Mouse (Mus musculus) midbrain, embryonic 16.5 days (tissue): ENCODE measurements at regions not wholly inside any gene's neighbourhood (a gene's known extent, or its start where the extent isn't known, plus 50 kb on each side); places are given as distances from the start of the nearest gene placed in this dataset.

ENCODE experiments used
- ATAC-seq: fragments of 200-750 bp; cut with Nextera tagmentation; 2 replicates; pipeline ENCODE4 v1.8.0; 2017; ENCODE audit warnings: moderate TSS enrichment
- H3K27ac ChIP-seq: fragments of 300-500 bp; sonication (generic); 2 replicates; pipeline ENCODE4 v1.5.1; 2014; ENCODE audit warnings: mild to moderate bottlenecking, low read length, mixed read lengths
- H3K27me3 ChIP-seq: fragments of 300-500 bp; sonication (generic); 2 replicates; pipeline ENCODE4 v1.6.1; 2014; ENCODE audit warnings: low read depth, low read length, mixed read lengths; ENCODE audit not compliant: control insufficient read depth, insufficient read depth
- H3K36me3 ChIP-seq: fragments of 300-500 bp; sonication (generic); 2 replicates; pipeline ENCODE4 v1.6.1; 2014; ENCODE audit warnings: mild to moderate bottlenecking, low read length, moderate library complexity, mixed read lengths; ENCODE audit not compliant: control insufficient read depth, insufficient read depth
- H3K4me1 ChIP-seq: fragments of 300-500 bp; sonication (generic); 2 replicates; pipeline ENCODE4 v1.6.1; 2014; ENCODE audit warnings: mild to moderate bottlenecking, low read length, mixed read lengths; ENCODE audit not compliant: control insufficient read depth, insufficient read depth
- H3K4me2 ChIP-seq: fragments of 300-500 bp; sonication (generic); 2 replicates; pipeline ENCODE4 v1.6.1; 2014; ENCODE audit warnings: mild to moderate bottlenecking, low read length, mixed read lengths
- H3K4me3 ChIP-seq: fragments of 300-500 bp; sonication (generic); 2 replicates; pipeline ENCODE4 v1.5.1; 2014; ENCODE audit warnings: low read depth, mild to moderate bottlenecking, low read length, moderate library complexity, mixed read lengths
- H3K9ac ChIP-seq: fragments of 300-500 bp; sonication (generic); 2 replicates; pipeline ENCODE4 v1.6.1; 2014; ENCODE audit warnings: low read depth, low read length, mixed read lengths
- H3K9me3 ChIP-seq: fragments of 300-500 bp; sonication (generic); replicated peaks from 2 replicates; pipeline ENCODE4 v1.6.1; 2014; ENCODE audit warnings: mild to moderate bottlenecking, low read length, mixed read lengths; ENCODE audit not compliant: control insufficient read depth, poor library complexity, severe bottlenecking
- WGBS: fragments of 180-500 bp; shearing (Covaris S2); extraction: QIAGEN DNeasy Blood & Tissue Kit; methylation state at CpG from one replicate; pipeline ENCODE4 v1.1.7; 2014; 5-methylcytosine and 5-hydroxymethylcytosine counted together

DNA sequence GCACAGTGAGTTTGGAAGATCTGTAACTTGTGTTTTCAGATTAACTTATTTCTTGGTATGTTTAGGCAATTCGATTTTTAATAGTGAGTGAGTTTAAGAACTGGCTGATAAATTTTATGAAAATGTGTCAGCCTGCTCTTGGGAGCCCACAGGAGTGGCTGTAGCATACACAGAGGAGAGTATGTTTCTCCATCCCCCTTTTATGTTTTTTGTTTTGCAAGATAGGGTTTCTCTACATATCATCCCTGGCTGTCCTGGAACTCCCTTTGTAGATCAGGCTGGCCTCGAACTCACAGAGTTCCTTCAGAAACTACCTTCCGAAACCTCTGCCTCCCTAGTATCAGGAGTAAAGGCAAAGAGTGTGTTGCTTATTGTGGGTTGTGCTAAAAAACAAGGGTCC, 124.2 kb upstream of the Cpm start:
- ATAC-seq, result no peak
- no peak overlapping the region for H3K9ac ChIP-seq
- no peak overlapping the region for H3K4me3 ChIP-seq
- no peaks in the 10 kb centered on the region for H3K27me3 ChIP-seq
- no peaks in the 10 kb centered on the region for H3K4me1 ChIP-seq
- WGBS, result 90% methylated on average over 3 of the region's 3 CpGs
- H3K36me3 ChIP-seq, result no peaks in the 10 kb centered on the region
- no peaks in the 10 kb centered on the region for H3K9me3 ChIP-seq
- no peak overlapping the region for H3K4me2 ChIP-seq
- H3K27ac ChIP-seq, result no peak overlapping the region

DNA sequence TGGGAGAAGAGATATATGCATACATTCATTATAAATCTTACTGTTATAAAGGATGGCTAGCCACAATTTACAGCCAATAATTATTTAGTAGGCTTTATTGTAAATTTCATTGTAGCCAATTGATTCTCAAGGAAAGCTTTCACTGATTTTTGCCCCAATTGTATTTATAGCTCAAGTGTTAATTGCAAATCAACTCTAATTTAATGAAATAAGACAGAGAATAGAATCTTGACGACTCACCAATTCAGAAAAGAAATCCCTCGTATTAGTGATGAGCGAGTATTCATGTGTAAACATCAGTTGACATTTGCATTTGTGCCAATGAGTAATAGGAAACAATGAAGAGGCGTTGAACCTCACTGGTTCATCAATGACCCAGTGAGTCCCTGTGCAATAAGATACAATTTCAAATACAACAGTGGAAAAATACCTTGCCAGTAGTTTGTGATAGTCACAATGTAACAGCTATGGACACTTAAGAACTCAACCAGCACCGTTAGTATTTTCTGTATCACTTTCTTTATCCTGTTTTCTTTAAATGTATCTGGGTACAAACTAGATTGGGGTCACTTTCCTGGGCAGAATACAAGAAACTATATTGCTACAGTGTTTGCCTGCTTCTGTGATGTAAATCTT, 124.6 kb upstream of the Cpsf6 start:
- no peaks in the 10 kb centered on the region for H3K36me3 ChIP-seq
- no peak overlapping the region for H3K9ac ChIP-seq
- no peak for ATAC-seq
- H3K4me1 ChIP-seq, result no peaks in the 10 kb centered on the region
- no peaks in the 10 kb centered on the region for H3K9me3 ChIP-seq
- no peak overlapping the region for H3K4me2 ChIP-seq
- WGBS, result 73% methylated on average over 5 of the region's 5 CpGs
- H3K27ac ChIP-seq, result no peak overlapping the region
- no peaks in the 10 kb centered on the region for H3K27me3 ChIP-seq
- no peak overlapping the region for H3K4me3 ChIP-seq

DNA sequence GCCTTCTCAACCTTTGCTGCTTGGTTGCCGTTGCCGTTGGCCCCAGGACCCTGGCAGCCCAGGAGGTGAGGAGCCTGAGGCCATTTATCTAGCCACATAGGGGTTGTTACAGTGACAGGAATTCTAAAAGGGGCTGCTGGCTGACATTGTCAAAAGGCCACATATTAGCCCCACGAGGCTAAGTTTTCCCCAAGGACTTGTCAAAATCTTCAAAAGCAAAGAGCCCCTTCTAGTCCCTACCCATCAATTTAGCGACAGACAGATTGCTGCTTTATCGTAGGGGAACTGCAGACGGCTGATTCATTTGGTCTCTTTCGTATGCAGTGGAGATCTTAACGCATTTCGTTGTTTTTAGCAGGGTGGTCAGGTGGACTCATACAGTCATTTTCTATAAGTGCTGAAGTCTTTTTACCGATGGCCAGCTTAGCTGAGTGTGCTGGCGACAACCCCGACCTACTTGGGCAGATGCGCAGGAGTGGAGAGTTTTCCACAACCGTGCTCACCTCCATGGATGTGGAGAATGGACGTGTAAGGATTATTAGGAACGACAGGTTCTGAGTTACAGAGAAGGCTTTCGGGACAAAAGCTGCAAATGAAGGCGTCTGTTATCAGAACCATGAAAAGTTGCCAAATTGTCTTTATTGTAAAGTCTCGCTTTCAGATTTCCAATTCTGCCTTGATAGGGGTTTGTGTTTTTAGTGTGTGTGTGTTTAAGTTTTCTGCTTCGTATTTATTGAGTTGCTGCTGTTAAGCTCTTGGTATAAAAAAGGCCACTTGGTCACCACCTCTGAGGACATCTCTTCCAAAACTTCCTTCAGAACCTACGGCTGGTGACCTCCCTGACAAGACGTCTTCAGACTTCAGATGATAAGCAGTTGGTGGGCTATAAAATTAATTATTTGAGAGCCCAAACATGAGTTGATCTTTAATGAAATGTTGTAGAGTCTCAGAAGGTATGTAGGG, 123.7 kb upstream of the Cpsf6 start:
- Histone ChIP-seq H3K27ac (no peak overlapping the region), H3K9me3 (no peaks in the 10 kb centered on the region), H3K36me3 (no peaks in the 10 kb centered on the region), H3K27me3 (no peaks in the 10 kb centered on the region), H3K4me2 (no peak overlapping the region), H3K9ac (no peak overlapping the region; the same call in 1 of the 2 replicates), H3K4me3 (no peak overlapping the region), H3K4me1 (no peaks in the 10 kb centered on the region)
- 79% methylated on average over 22 of the region's 22 CpGs for WGBS
- no peak for ATAC-seq

DNA sequence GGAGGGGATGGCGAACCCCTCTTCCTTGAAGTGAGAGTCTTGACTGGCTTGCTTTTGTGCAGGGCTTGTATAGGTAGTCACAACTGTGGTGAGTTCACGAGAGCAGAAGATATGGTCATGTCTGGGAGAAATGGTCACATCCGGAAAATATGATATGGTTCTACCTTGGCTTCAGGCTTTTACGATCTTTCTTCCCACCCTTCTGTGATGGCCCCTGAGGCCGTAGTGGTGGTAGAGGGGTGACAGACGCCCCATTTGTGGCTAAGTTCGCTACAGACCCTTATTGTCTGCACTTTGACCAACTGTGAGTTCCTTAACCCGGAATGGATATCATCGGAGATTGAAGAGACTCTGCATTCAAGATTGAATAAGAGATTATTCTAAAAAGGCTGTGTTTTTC, 122.9 kb upstream of the Cpsf6 start:
- no peaks in the 10 kb centered on the region for H3K4me1 ChIP-seq
- no peaks in the 10 kb centered on the region for H3K36me3 ChIP-seq
- no peak overlapping the region for H3K27ac ChIP-seq
- H3K4me3 ChIP-seq, result no peak overlapping the region
- WGBS, result 88% methylated on average over 9 of the region's 9 CpGs
- H3K9me3 ChIP-seq, result no peaks in the 10 kb centered on the region
- no peak overlapping the region for H3K4me2 ChIP-seq
- ATAC-seq, result no peak
- H3K27me3 ChIP-seq, result no peaks in the 10 kb centered on the region
- H3K9ac ChIP-seq, result no peak overlapping the region

DNA sequence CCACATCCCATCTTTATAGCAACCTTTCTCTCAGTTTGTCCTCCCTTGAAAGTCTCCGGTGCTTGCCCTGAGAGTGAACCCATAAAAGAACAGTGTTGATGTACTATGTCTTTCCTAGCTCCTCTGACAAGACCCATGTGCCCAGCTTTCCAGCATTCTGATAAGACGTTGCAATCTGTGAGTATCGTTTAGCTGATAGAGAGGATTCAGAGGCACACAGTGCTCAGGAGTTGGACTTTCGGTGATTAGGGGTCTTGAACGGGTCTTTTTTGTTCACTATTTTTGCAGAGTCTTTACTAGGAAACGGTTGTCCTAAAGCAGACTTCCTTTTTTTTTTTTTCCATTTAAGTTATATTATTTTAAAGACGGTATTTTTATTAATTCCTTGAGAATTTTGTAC, 122.3 kb upstream of the Cpsf6 start:
- no peaks in the 10 kb centered on the region for H3K27me3 ChIP-seq
- H3K4me2 ChIP-seq, result no peak overlapping the region
- H3K4me1 ChIP-seq, result no peaks in the 10 kb centered on the region
- H3K36me3 ChIP-seq, result no peaks in the 10 kb centered on the region
- H3K4me3 ChIP-seq, result no peak overlapping the region
- H3K27ac ChIP-seq, result no peak overlapping the region
- no peak overlapping the region for H3K9ac ChIP-seq
- no peaks in the 10 kb centered on the region for H3K9me3 ChIP-seq
- ATAC-seq, result no peak
- WGBS, result 92% methylated on average over 7 of the region's 7 CpGs

DNA sequence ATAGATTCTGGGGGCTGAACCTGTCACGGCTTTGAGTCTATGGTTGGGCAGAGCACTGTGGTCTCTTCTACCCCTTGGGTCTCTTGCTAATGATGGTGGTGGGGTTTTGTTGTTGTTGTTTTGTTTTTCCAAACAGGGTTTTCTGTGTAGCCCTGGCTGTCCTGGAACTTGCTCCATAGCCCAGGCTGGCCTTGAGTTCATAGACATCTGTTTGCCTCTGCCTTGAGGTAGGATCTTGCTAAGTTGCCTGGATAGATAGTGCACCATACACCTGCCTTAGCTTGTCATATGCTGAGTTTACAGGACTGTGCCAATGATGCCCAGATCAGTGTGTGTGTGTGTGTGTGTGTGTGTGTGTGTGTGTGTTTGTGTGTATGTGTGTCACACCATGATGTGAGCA, 121.6 kb upstream of the Cpsf6 start:
- no peaks in the 10 kb centered on the region for H3K36me3 ChIP-seq
- no peak for ATAC-seq
- no peak overlapping the region for H3K9ac ChIP-seq
- no peak overlapping the region for H3K4me3 ChIP-seq
- 94% methylated on average over 1 of the region's 1 CpGs for WGBS
- no peaks in the 10 kb centered on the region for H3K4me1 ChIP-seq
- no peak overlapping the region for H3K4me2 ChIP-seq
- H3K9me3 ChIP-seq, result no peaks in the 10 kb centered on the region
- H3K27me3 ChIP-seq, result no peaks in the 10 kb centered on the region
- no peak overlapping the region for H3K27ac ChIP-seq

DNA sequence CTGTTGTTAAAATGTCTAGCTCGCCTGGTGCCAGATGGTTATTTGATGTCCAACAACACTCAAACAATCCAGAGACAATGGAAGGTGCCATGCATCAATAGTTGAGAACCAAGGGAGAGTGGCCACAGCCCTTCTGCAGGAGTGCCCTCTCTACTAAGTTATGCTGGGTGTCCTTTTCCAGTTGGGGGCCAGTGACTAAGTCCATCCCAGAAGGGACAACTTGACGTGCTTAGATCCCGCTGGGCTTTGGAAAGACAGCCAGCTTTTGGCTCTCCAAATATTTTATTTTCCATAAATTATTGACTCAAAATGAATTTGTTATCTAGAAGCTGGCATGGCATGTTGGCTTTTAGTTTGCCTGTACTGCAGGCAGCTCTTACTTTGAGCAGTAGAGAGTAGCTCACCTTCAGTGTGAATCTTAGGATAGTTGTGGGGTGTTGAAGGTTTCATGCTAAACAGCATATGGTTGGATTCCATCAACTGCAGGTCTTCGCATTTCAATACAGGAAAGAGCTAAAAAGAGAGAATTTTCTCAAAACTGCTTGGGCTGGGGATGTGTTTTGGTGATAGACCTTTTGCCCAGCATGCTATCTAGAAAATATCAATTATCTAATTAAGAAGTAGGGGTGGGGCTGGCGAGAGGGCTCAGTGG, 120.8 kb upstream of the Cpsf6 start:
- WGBS, result 80% methylated on average over 5 of the region's 5 CpGs

DNA sequence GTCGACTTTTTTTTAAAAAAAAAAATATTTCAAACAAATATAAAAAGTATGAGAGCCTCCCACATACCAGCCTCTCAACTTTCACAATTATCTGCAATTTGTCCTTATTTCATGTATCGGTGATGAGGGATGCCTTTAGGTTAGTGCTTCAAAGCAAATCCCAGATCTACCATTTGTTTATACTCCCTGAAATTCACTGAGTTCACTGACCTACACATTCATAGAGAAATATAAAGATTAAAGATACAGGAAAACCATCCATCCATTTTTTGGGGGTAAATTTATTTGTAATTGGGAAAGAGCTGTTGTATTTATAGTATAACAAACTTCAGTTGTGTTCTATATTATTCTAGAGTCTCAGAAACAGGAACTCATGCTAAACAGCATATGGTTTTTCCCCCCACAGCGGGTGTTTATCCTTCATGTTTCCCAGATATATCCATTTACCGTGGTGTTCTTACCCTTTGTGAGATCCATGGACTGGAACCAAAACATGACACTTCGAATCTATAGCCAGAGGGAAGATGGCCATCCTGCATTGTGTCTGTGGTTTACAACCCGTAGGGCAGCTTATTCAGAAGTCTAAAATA, 120.1 kb upstream of the Cpsf6 start:
- Histone ChIP-seq H3K36me3 (no peaks in the 10 kb centered on the region), H3K9ac (no peak overlapping the region), H3K27ac (no peak overlapping the region), H3K4me1 (no peaks in the 10 kb centered on the region), H3K4me3 (no peak overlapping the region), H3K27me3 (no peaks in the 10 kb centered on the region), H3K9me3 (no peaks in the 10 kb centered on the region), H3K4me2 (no peak overlapping the region)
- WGBS, result 73% methylated on average over 6 of the region's 6 CpGs
- ATAC-seq, result no peak

More for the DNA sequence above, 120.8 kb upstream of the Cpsf6 start:
- ATAC-seq, result no peak
- H3K9ac ChIP-seq, result no peak overlapping the region
- no peak overlapping the region for H3K27ac ChIP-seq
- H3K4me1 ChIP-seq, result no peaks in the 10 kb centered on the region
- H3K4me2 ChIP-seq, result no peak overlapping the region
- H3K4me3 ChIP-seq, result no peak overlapping the region
- no peaks in the 10 kb centered on the region for H3K36me3 ChIP-seq
- H3K27me3 ChIP-seq, result no peaks in the 10 kb centered on the region
- H3K9me3 ChIP-seq, result no peaks in the 10 kb centered on the region
